Mouse (Mus musculus) gastrocnemius, postnatal 36 days (tissue): Measurements from ENCODE around the gene Fam208b. TPM values are rescaled to one million over a fixed set of nuclear protein-coding genes. Genes with fewer than 3 reads are reported as not detected.
"Not testable (repeated sequence)": the region's sequence is repeated elsewhere in the genome, so short reads cannot be mapped to it uniquely, and the experiment has no call there.

Source experiments
- DNase-seq, 2 experiments: peaks; one replicate each; pipeline ENCODE4 v3.0.0; 2022
- intact Hi-C: fragments of 180-260 bp; cut with DNase I; formaldehyde crosslinking; loops from one replicate; pipeline ENCODE4 v1.15.1; 2025
- total RNA-seq, 2 experiments: library from RNA; stranded (reverse); gene quantifications; 2 replicates each; pipeline ENCODE4 v1.2.3; 2021

Fam208b gene
- total RNA-seq, 2 experiments from 2014 or later = 5.5 to 7.4 TPM

- intact Hi-C loops = no loop called here
- DNase-seq = no peak
Observed at GRCm38 (mm10) chr13:3523946-3524345, 87.0 kb downstream of the Fam208b start.

DNA sequence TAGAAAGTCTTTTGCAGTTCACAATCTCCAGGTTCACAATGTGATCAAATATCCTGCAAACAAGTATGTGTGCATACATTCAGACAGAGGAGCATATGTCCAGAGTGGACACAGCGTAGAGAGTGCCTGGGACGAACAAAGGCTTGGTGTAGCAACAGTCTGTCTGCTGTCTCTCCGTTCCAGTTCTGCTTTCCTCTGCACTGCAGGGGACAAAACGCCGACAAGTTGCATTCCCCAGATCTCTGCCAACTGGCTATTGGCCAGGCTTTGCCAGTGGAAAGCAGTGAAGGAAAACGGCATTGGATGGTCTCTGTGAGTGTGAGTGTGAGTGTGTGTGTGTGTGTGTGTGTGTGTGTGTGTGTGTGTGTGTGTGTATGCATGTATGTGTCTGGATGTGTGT, 87.4 kb downstream of the Fam208b start:
- intact Hi-C loops = no loop called here
- no peak for DNase-seq

DNA sequence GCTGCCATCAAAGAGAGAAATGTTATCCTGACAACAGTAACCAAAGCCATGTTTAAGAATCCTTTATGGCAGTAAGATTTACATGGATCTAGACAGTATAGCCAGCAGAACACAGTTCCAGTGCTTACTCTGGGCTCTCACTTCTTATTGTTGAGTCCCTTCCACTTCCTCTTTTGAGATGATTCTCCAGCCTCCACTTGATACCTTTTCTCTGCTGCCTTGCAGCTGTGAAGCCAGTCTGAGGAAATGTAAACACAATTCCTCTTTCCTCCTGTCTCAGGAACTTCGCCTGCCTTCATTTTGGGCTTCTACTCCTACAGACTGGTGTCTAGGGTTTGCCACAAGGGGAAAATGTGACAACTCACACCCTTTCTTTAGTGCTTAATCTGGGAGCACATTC, 90.9 kb downstream of the Fam208b start:
- intact Hi-C loops, DNase-seq: not testable (repeated sequence)

DNA sequence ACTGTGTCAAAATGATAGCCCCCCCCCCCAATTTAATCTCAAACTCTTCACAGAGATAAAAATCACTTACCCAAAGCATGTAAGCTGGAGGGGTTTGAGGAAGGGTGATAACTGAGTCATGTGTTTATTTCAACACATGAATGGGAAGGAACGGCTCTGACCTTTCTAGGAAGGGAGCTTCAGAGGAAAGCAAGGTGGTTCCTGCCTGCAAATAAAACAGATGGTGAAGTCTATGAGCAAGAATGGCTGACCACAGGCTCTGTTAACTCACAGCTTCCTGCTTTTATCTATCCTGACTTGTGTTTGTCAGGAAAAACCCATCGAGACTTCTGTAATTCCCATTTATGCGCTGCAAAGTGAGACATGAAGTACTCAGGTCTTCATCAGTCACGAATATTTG, 91.6 kb downstream of the Fam208b start:
- DNase-seq, intact Hi-C loops: not testable (repeated sequence)

Other genes starting within 250 kb of the Fam208b start
- 100 to 1,000 TPM; 121 to 134 TPM for gene Gdi2, start 73.0 kb downstream of the Fam208b start, total RNA-seq
- gene Asb13, start 22.9 kb upstream of the Fam208b start, total RNA-seq = 10 to 100 TPM; 11.1 to 14.2 TPM
- gene Calml3, start 193.2 kb upstream of the Fam208b start, total RNA-seq = not detected
- not detected for gene Calm4, start 226.6 kb upstream of the Fam208b start, total RNA-seq
- not detected for gene Calm5, start 243.1 kb upstream of the Fam208b start, total RNA-seq